In the genomic region with DNA sequence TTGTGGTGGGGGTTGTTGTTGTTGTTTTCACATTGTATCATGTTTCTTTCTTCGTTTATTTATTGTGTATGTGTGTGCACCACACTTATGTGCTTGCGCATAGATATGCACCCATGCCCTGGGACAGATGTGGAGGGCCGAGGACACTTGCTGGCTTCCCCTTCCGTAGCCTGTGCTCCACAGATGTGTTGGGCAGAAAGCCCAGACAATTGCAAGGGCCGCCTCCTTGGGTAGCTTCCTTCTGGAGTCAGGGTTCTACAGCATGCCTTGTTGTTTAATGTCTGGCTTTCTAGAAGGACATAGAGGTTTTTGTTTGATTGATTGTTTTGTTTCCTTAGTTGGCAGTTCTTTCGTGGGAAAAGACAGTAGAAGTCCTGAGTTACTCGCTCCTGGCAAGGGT, we compare ENCODE assay signal across 11 mouse cellular contexts. TPM values are rescaled to one million over a fixed set of nuclear protein-coding genes. Genes with fewer than 3 reads are reported as not detected.
DNase-seq lines count a peak whose midpoint lies in the region.
"Had no signal": no experiment of that assay in that cellular context is flagged by ENCODE, and none has a peak within 500 bp of the region (broad histone marks: within the 10 kb centered on the region; RNA-seq: fewer than 3 reads in every experiment).

No protein-coding gene starts in this region.

- peak; percentile 27 for DNase-seq in gastrocnemius, postnatal 10 days
- DNase-seq in gastrocnemius, postnatal 25 days = no peak
- peak; percentile 25 to 40 for DNase-seq in kidney, postnatal 4 days
- DNase-seq in kidney, adult 11 months = no peak
- peak; percentile 30 for DNase-seq in NIH3T3 (ENCODE audit: low read depth)
- peak; percentile 20 for DNase-seq in lung, postnatal 14 days
- DNase-seq in embryo, embryonic 11 days = no peak
- DNase-seq: cerebellum, postnatal 10 days; heart, adult 2 months; left cerebral cortex, postnatal 4 days; thymus, postnatal 4 days had no signal

RNA-seq across cellular contexts. Expression of a gene that starts 37.6 kb away (rescaled TPM):
- 10 to 100 TPM; 51.0 to 51.3 TPM for total RNA-seq in gastrocnemius, postnatal 10 days (2021)
- 10 to 100 TPM; 48.5 to 50.2 TPM for total RNA-seq in gastrocnemius, postnatal 25 days (2021)

Comparison
In these comparisons a context has a peak if more than half of its experiments do, and no peak if none do; other contexts are left out.
1. DNase-seq: peak in gastrocnemius, postnatal 10 days (single experiment), kidney, postnatal 4 days (2 of 2), NIH3T3 (single experiment) and lung, postnatal 14 days (single experiment); none in gastrocnemius, postnatal 25 days (single experiment), kidney, adult 11 months (single experiment) and embryo, embryonic 11 days (single experiment).